Mouse (Mus musculus) neural tube, embryonic 12.5 days (tissue): ENCODE measurements around the gene Tbc1d22a. TPM values are rescaled to one million over a fixed set of nuclear protein-coding genes. Genes with fewer than 3 reads are reported as not detected.
A peak's percentile ranks its signal among the peaks of the same experiment; 100 is the strongest.

Experiments used
- ATAC-seq: fragments of 200-750 bp; cut with Nextera tagmentation; 2 replicates; pipeline ENCODE4 v1.8.0; 2017; ENCODE audit warnings: low read depth, mild to moderate bottlenecking, moderate TSS enrichment, moderate library complexity; ENCODE audit not compliant: low FRiP score
- H3K27ac ChIP-seq: fragments of 300-500 bp; sonication (generic); 2 replicates; pipeline ENCODE4 v1.5.1; 2016
- H3K27me3 ChIP-seq: fragments of 300-500 bp; sonication (generic); replicated peaks from 2 replicates; pipeline ENCODE4 v1.6.1; 2016; ENCODE audit warnings: mild to moderate bottlenecking
- H3K36me3 ChIP-seq: fragments of 300-500 bp; sonication (generic); 2 replicates; pipeline ENCODE4 v1.6.1; 2016; ENCODE audit warnings: mild to moderate bottlenecking
- H3K4me1 ChIP-seq: fragments of 300-500 bp; sonication (generic); 2 replicates; pipeline ENCODE4 v1.6.1; 2016
- H3K4me2 ChIP-seq: fragments of 300-500 bp; sonication (generic); replicated peaks from 2 replicates; pipeline ENCODE4 v1.6.1; 2016; ENCODE audit warnings: mild to moderate bottlenecking
- H3K4me3 ChIP-seq: fragments of 300-500 bp; sonication (generic); 2 replicates; pipeline ENCODE4 v1.5.1; 2016
- H3K9ac ChIP-seq: fragments of 300-500 bp; sonication (generic); 2 replicates; pipeline ENCODE4 v1.6.1; 2016; ENCODE audit warnings: mild to moderate bottlenecking
- H3K9me3 ChIP-seq: fragments of 300-500 bp; sonication (generic); 2 replicates; pipeline ENCODE4 v1.6.1; 2016; ENCODE audit warnings: mild to moderate bottlenecking
- WGBS: fragments of 180-500 bp; shearing (Covaris S2); methylation state at CpG from one replicate; pipeline ENCODE4 v1.1.7; 2016; 5-methylcytosine and 5-hydroxymethylcytosine counted together
- polyA plus RNA-seq: library from polyadenylated mRNA; unstranded; fragments of >200 nt; fragmentation: Nextera tagmentation; extraction: Ambion mirVana; gene quantifications from 2 replicates; pipeline ENCODE4 v1.2.1, GENCODE M21; 2016

The Tbc1d22a gene
- polyA plus RNA-seq, 1 experiment from 2014 or later, result 13.6 TPM

DNA sequence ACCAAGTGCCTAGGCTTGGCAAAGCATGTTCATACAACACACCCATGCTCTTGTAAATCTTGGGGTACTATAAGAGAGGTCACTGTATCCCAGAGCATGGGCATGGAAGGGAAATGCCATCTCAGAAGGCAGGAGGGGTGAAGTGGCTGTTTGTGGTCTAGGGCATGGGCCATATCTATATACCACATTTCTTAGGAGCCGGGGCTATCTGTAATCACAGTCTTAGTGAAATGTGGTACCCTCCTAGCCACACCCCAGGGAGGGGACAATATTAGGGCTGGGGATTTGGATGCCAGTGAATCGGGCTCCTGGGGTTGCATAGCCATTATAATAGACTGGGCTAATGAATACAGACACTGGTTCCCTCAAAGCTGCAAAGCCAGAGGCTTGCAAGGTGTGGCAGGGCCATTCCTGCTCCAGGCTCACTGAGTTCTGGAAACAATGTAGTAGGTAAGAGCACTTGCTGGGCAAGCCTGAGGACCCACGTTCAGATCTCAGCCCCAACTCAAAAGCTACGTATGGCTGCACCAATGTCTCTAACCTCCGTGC lies 197.3 kb downstream of the Tbc1d22a start:
- ATAC-seq, result no peak
- Histone ChIP-seq H3K9me3 (no peaks in the 10 kb centered on the region), H3K4me2 (no peak overlapping the region), H3K27me3 (no peaks in the 10 kb centered on the region), H3K4me1 (peaks cover 15% of the 10 kb centered on the region), H3K9ac (no peak overlapping the region), H3K4me3 (no peak overlapping the region), H3K36me3 (no peaks in the 10 kb centered on the region), H3K27ac (no peak overlapping the region)
- 79% methylated on average over 5 of the region's 5 CpGs for WGBS

DNA sequence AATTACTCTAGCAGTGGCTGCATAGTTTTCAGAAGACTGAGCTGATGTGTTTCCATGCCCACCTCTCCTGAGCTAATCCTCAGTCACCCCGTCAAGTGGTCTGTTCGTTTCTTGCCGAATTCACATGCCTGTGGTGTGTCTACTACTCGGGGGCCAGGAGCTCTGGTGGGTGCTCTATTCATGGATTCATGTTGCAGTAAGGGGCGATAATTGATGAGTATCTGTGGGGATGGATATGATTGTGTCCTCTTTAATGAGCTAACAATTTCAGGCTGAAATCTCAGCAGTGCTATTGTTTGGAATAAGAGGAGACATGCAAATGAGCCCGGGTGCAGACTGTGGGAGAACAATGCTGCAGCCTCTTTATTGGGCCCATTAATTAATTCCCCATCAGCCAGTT lies 201.7 kb downstream of the Tbc1d22a start:
- 0 out of 2 replicates have a peak, but pooled peaks have one; percentile 23 for ATAC-seq
- Histone ChIP-seq H3K27ac (0 out of 2 replicates have a peak overlapping the region, but pooled peaks have one; percentile 16), H3K9ac (no peak overlapping the region), H3K4me3 (no peak overlapping the region), H3K4me2 (0 out of 2 replicates have a peak overlapping the region, but pooled peaks have one; percentile 5), H3K27me3 (0 out of 2 replicates have a peak, but pooled peaks cover 5% of the 10 kb centered on the region), H3K36me3 (no peaks in the 10 kb centered on the region), H3K9me3 (no peaks in the 10 kb centered on the region), H3K4me1 (peaks cover 31% of the 10 kb centered on the region)
- WGBS, result 25% methylated on average over 6 of the region's 6 CpGs

DNA sequence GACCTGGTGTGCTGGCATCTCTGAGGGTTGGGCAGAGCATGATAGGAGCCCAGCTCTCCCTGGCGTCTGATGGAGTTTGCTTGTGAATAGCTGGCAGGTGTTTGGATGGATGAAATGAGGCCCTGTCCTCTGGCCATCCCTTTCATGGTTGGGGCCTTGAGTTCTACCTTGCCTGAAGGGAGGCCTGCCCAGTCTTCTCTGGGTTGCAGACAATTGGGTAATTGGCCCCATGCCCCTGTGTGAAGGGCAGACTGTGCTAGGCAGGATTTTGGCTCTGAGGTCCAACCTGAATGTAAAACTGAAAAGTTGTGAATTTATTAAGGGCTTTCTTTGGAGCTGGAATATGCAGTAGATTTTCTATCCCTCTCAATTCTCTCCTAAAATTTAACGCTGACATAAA lies 204.2 kb downstream of the Tbc1d22a start:
- Histone ChIP-seq H3K36me3 (no peaks in the 10 kb centered on the region), H3K27ac (no peak overlapping the region), H3K9me3 (no peaks in the 10 kb centered on the region), H3K27me3 (0 out of 2 replicates have a peak, but pooled peaks cover 5% of the 10 kb centered on the region), H3K4me2 (no peak overlapping the region), H3K9ac (no peak overlapping the region), H3K4me3 (no peak overlapping the region), H3K4me1 (peaks cover 31% of the 10 kb centered on the region)
- no peak for ATAC-seq
- WGBS, result 75% methylated on average over 2 of the region's 2 CpGs

DNA sequence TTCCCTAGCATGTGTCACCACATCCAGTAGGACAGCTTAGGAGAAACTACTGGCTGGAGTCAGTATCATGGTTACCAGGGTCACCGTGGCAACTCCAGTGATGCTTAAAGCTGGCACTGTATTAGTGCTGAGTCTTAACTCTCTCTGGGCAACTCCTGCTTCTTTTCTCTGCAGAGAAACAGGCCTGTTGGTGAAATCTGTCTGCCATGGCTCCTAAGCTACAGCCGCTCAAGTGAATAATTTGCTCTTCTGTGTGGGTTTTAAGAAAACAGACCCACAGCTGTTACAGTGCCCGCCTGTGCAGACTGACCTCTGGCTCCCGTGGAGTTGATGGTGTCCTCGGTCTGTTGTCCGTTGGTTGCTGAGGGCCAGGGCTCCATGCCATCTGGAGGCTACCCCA lies 205.4 kb downstream of the Tbc1d22a start:
- Histone ChIP-seq H3K4me3 (no peak overlapping the region), H3K4me1 (peaks cover 31% of the 10 kb centered on the region), H3K9ac (no peak overlapping the region), H3K4me2 (no peak overlapping the region), H3K9me3 (no peaks in the 10 kb centered on the region), H3K36me3 (no peaks in the 10 kb centered on the region), H3K27ac (no peak overlapping the region), H3K27me3 (0 out of 2 replicates have a peak, but pooled peaks cover 5% of the 10 kb centered on the region)
- WGBS, result 29% methylated on average over 6 of the region's 6 CpGs
- peak; percentile 80 for ATAC-seq

DNA sequence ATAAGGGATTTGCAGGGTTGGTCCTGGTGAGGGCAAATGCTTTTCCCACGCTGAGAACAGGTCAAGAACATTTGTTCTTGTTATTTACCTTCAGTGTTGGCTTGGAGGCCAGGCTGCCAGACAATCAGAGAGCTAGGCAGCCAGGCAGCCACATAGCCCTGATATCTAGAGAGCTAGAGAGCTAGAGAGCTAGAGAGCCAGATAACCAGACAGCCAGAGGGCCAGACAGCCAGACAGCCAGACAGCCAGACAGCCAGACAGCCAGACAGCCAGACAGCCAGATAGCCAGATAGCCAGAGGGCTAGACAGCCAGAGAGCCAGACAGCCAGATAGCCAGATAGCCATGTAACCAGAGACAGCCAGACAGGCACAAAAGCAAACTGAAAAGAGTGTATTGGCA lies 208.6 kb downstream of the Tbc1d22a start:
- Histone ChIP-seq H3K9me3 (no peaks in the 10 kb centered on the region), H3K27me3 (0 out of 2 replicates have a peak, but pooled peaks cover 5% of the 10 kb centered on the region), H3K4me2 (no peak overlapping the region), H3K36me3 (no peaks in the 10 kb centered on the region), H3K4me1 (peaks cover 16% of the 10 kb centered on the region), H3K9ac (no peak overlapping the region), H3K4me3 (no peak overlapping the region), H3K27ac (no peak overlapping the region)
- no peak for ATAC-seq
- WGBS, result 56% methylated on average over 1 of the region's 1 CpGs

DNA sequence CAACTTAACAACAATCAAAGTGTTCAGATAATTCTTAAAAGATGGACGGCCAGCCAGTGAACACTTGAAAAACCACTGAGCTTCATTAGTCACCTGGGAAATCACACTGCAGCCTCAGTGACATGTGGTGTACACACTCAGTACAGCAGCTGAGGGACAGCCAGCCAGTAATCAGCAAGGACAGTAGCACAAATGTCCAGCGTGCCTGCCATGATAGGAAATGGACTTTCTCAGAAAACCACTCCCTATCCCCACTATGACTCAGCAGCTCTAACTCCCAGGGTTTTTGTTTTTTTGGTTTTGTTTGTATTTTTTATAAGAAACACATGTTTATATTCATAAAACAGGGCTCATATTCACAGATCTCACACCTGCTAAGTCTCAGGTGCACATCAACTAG lies 209.6 kb downstream of the Tbc1d22a start:
- no peaks in the 10 kb centered on the region for H3K27me3 ChIP-seq
- no peak for ATAC-seq

DNA sequence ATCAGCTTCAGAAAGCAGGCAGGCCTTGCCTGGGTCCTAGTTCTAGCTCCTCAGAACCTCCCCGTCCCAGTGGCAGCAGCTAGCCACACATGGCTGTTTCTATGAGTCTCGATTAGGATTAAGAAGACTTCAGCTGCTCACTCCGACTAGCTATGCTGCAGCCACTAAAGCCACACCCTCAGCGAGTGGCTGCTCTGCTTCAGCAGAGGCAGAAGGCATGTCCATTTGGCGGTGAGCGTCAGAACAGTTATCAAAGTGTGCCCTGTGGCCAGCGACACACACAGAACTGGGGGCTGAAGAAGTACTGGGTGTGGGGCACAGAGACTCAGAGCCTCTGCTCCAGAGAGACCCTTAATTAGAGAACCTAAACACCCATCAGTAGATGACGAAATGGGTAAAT lies 210.7 kb downstream of the Tbc1d22a start:
- Histone ChIP-seq H3K4me3 (no peak overlapping the region), H3K9me3 (no peaks in the 10 kb centered on the region), H3K36me3 (no peaks in the 10 kb centered on the region), H3K9ac (no peak overlapping the region), H3K27ac (no peak overlapping the region), H3K27me3 (no peaks in the 10 kb centered on the region), H3K4me2 (no peak overlapping the region), H3K4me1 (peaks cover 3% of the 10 kb centered on the region)
- no peak for ATAC-seq
- WGBS, result 74% methylated on average over 8 of the region's 8 CpGs

More for the DNA sequence above, 209.6 kb downstream of the Tbc1d22a start:
- H3K36me3 ChIP-seq, result no peaks in the 10 kb centered on the region
- peaks cover 10% of the 10 kb centered on the region for H3K4me1 ChIP-seq
- no peak overlapping the region for H3K9ac ChIP-seq
- H3K4me3 ChIP-seq, result no peak overlapping the region
- WGBS, result 57% methylated on average over 2 of the region's 2 CpGs
- no peak overlapping the region for H3K4me2 ChIP-seq
- H3K27ac ChIP-seq, result no peak overlapping the region
- H3K9me3 ChIP-seq, result no peaks in the 10 kb centered on the region

DNA sequence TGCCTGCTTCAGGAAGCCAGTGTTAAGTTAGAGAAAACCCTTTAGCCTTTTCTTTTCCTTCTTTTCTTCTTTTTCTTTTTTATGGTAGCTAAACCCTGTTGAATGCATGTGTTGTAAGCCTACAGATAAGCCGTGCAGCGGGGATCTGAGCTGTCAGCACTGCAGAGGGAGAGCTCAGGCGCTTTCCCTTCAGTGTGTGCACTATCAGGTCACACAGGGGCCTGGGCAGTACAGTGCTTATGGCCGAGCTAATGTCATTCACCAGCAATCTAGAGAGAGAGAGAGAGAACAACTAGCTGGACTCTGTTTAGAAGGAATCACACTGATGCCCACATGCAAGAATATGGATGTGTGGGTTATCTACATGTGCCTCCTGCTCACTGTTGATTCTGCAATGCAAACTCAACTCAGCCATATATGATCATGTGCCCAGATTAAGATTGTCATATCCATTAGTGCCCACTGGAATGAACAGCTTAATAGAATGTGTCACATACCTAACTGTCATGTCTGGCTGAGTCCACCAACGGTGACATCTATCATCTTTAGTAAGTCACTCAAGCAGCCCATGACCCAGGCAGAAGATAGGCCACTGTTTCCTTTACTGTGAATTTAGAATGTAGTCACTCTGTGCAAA lies 212.2 kb downstream of the Tbc1d22a start:
- WGBS, result 76% methylated on average over 5 of the region's 5 CpGs
- Histone ChIP-seq H3K27ac (no peak overlapping the region), H3K4me1 (peaks cover 1% of the 10 kb centered on the region; the same call in 1 of the 2 replicates), H3K9ac (no peak overlapping the region), H3K36me3 (no peaks in the 10 kb centered on the region), H3K9me3 (no peaks in the 10 kb centered on the region), H3K4me2 (no peak overlapping the region), H3K27me3 (no peaks in the 10 kb centered on the region), H3K4me3 (no peak overlapping the region)
- no peak for ATAC-seq

DNA sequence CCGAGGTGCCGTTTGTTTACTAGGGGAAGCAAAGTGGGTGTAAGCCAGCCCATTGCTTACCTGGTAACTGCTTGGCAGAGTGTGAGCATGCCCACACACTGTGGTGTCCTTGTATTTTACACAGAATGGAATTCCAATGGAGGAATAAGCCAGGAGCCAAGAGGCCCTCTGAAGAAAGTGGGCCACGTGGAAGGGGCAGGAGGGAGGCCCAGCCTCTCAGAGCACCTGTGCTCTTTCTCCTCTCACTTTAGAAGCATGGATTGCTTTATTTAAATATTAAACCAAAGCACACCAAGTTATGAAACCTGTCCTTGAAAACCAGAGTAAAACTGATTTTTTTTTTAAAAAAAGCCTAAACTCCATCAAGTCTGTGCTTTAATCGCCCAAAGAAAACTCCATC lies 213.2 kb downstream of the Tbc1d22a start:
- no peak for ATAC-seq
- Histone ChIP-seq H3K4me2 (no peak overlapping the region), H3K9ac (no peak overlapping the region), H3K27ac (no peak overlapping the region), H3K4me3 (no peak overlapping the region), H3K27me3 (no peaks in the 10 kb centered on the region), H3K36me3 (no peaks in the 10 kb centered on the region), H3K4me1 (peaks cover 8% of the 10 kb centered on the region; the same call in 1 of the 2 replicates), H3K9me3 (no peaks in the 10 kb centered on the region)
- WGBS, result 86% methylated on average over 4 of the region's 4 CpGs

DNA sequence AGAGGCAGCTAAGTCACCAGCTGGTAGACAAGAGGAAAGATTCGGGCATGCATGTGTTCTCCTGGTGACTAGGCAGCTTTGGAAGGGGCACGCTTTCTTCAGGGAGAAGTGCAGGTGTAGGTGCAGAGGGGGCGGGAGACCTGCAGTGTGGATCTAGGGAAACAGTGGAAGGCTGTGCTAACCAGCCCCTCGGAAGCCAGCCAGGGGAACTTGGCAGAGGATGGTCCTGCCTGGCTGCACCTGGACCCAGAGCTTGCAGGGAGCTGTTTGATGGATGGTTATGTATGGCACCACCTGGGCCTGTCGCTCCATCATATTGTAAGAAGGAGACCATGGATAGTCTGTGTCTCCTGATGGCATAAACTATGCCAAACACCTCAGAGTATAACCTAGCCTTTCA lies 214.2 kb downstream of the Tbc1d22a start:
- H3K4me2 ChIP-seq, result no peak overlapping the region
- ATAC-seq, result no peak
- no peak overlapping the region for H3K9ac ChIP-seq
- no peak overlapping the region for H3K27ac ChIP-seq
- H3K9me3 ChIP-seq, result no peaks in the 10 kb centered on the region
- H3K4me3 ChIP-seq, result no peak overlapping the region
- no peaks in the 10 kb centered on the region for H3K27me3 ChIP-seq
- 77% methylated on average over 5 of the region's 5 CpGs for WGBS
- H3K4me1 ChIP-seq, result peaks cover 11% of the 10 kb centered on the region
- no peaks in the 10 kb centered on the region for H3K36me3 ChIP-seq

DNA sequence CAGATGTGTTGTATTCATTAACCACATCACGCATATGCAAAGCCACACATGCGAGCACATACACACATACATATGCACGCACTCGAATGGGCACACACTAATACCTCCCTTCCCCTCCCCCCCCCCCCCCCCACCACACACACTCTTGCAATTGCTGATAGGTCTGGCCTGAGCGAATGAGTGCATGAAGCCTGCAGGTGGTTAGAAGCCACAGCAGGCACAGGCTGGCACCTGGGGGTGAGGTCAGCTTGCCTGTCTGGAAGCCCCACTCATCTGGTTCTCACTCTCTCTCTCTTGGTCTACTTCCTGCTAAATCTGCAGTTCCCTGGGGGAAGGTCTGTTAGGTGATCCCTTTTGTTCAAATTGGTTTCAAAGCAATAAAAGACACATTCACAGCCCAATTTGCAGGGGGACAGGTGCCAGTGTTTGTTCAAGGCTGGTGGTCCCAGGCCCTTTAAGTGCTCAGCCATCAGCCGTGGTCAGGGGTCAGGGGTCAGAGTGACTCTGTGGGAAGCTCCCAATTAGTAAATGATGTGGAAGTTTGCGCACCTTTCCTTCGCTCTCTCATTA lies 215.6 kb downstream of the Tbc1d22a start:
- WGBS, result 51% methylated on average over 8 of the region's 8 CpGs
- H3K27me3 ChIP-seq, result no peaks in the 10 kb centered on the region
- H3K9ac ChIP-seq, result no peak overlapping the region
- H3K4me3 ChIP-seq, result no peak overlapping the region
- H3K9me3 ChIP-seq, result no peaks in the 10 kb centered on the region
- H3K4me1 ChIP-seq, result peaks cover 16% of the 10 kb centered on the region
- H3K27ac ChIP-seq, result no peak overlapping the region
- no peak for ATAC-seq
- no peak overlapping the region for H3K4me2 ChIP-seq
- H3K36me3 ChIP-seq, result no peaks in the 10 kb centered on the region

DNA sequence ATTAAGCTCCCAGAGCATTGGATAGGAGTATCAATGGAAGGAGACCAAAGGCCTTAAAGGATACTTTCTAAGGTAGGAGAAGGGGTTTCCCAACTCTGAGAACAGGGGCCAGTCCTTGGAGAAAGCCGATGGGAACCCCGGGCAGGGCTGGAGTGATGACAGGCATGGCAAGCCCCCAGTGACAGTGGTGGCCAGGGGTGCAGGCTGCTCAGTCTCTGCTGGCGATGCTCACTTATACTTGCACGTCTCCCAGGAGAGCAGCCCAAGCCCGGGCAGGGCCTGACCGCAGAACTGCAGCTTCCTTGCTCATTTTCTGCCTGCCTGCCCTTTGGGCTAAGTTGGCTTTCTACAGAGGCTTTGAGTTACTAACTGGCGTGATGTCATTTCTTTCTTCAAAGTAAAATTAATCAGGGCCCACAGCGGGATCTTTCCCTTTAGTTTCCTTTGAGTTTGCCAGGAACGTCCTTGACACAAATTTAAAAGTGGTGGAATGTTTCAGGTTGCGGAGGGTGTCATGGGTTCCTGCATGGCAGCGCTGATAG lies 217.4 kb downstream of the Tbc1d22a start:
- no peak overlapping the region for H3K27ac ChIP-seq
- 74% methylated on average over 11 of the region's 11 CpGs for WGBS

More for the DNA sequence above, 217.4 kb downstream of the Tbc1d22a start:
- peaks cover 16% of the 10 kb centered on the region for H3K4me1 ChIP-seq
- H3K27me3 ChIP-seq, result no peaks in the 10 kb centered on the region
- no peak overlapping the region for H3K4me3 ChIP-seq
- H3K9me3 ChIP-seq, result no peaks in the 10 kb centered on the region
- H3K9ac ChIP-seq, result no peak overlapping the region
- ATAC-seq, result no peak
- H3K4me2 ChIP-seq, result no peak overlapping the region
- no peaks in the 10 kb centered on the region for H3K36me3 ChIP-seq
